Mouse (Mus musculus) hindbrain, embryonic 14.5 days (tissue): Measurements from ENCODE around the gene Hbp1. TPM values are rescaled to one million over a fixed set of nuclear protein-coding genes. Genes with fewer than 3 reads are reported as not detected.

ENCODE experiments used
- ATAC-seq: fragments of 200-750 bp; cut with Nextera tagmentation; 2 replicates; pipeline ENCODE4 v1.8.0; 2017; ENCODE audit warnings: moderate number of reproducible peaks, mild to moderate bottlenecking, moderate TSS enrichment, moderate library complexity; ENCODE audit not compliant: low FRiP score
- DNase-seq: peaks from one replicate; pipeline ENCODE4 v3.0.0-alpha.2; 2015; ENCODE audit warnings: low spot score
- H3K27ac ChIP-seq: fragments of 300-500 bp; sonication (generic); 2 replicates; pipeline ENCODE4 v1.5.1; 2014; ENCODE audit warnings: mild to moderate bottlenecking, moderate library complexity
- H3K27me3 ChIP-seq: fragments of 300-500 bp; sonication (generic); 2 replicates; pipeline ENCODE4 v1.6.1; 2014; ENCODE audit warnings: mild to moderate bottlenecking, low read length, mixed read lengths; ENCODE audit not compliant: control insufficient read depth, insufficient read depth
- H3K36me3 ChIP-seq: fragments of 300-500 bp; sonication (generic); replicated peaks from 2 replicates; pipeline ENCODE4 v1.6.1; 2014; ENCODE audit not compliant: control insufficient read depth, insufficient read depth
- H3K4me1 ChIP-seq: fragments of 300-500 bp; sonication (generic); replicated peaks from 2 replicates; pipeline ENCODE4 v1.6.1; 2014; ENCODE audit warnings: antibody characterized with exemption, low read length, mixed read lengths; ENCODE audit not compliant: control insufficient read depth, insufficient read depth
- H3K4me2 ChIP-seq: fragments of 300-500 bp; sonication (generic); replicated peaks from 2 replicates; pipeline ENCODE4 v1.6.1; 2014; ENCODE audit warnings: mild to moderate bottlenecking, moderate library complexity
- H3K4me3 ChIP-seq: fragments of 300-500 bp; sonication (generic); replicated peaks from 2 replicates; pipeline ENCODE4 v1.5.1; 2014; ENCODE audit warnings: mild to moderate bottlenecking, low read length
- H3K9ac ChIP-seq: fragments of 300-500 bp; sonication (generic); 2 replicates; pipeline ENCODE4 v1.6.1; 2014
- H3K9me3 ChIP-seq: fragments of 300-500 bp; sonication (generic); 2 replicates; pipeline ENCODE4 v1.6.1; 2016; ENCODE audit warnings: low read length; ENCODE audit not compliant: control insufficient read depth
- WGBS: fragments of 180-500 bp; shearing (Covaris S2); extraction: QIAGEN DNeasy Blood & Tissue Kit; methylation state at CpG from one replicate; pipeline ENCODE4 v1.1.7; 2014; 5-methylcytosine and 5-hydroxymethylcytosine counted together
- polyA plus RNA-seq: library from polyadenylated mRNA; unstranded; fragments of >200 nt; fragmentation: Nextera tagmentation; extraction: Ambion mirVana; gene quantifications from 2 replicates; pipeline ENCODE4 v1.2.1, GENCODE M21; 2014

Gene Hbp1
- 49.0 and 51.5 TPM in 2 replicates for polyA plus RNA-seq

DNA sequence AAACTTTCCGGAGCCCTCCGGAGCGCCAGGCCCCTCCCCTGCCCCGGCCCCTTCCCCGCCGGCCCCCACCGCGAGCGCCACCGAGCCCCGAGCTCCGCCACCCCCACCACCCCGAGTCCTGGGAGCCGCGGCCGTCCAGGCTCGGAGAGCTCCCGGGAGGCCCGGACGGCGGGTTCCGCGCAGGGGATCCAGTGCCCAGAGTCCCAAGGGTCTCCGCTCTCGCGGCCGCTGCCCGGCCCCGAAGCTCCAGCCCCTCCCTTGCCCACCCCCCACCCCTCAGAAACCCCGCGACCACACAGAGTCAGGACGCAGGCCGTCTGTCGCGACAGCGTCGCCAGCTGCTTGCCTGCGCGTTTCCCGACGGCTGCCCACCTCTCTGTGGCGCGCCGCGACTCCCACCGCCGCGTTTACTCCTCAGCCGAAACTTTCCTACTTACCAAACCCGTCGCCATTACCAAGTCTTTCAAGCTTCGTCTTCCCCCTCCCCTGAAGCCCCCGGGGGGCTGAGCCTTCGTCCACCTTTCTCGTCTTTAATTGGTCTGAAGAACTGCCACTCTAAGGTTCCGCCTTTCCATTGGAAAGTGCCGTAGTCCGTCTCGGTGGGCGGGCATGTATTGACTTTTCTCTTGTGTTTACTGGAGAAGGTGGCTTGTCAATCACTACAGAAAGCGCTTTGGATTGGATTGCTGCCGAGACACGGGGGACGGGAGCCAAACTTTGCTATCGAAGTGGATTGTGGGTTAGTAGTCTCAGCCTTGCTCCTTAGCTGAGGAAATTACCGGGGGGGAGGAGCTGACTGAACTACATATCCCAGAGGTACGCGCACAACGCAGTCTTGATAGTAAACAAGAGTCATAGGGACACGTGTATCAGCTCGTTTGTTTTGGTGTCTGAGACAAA, at the start of gene Hbp1:
TSS of gene Hbp1 (minus strand) at position 777 of the 900 bp plus-strand sequence.
- H3K9ac ChIP-seq = peak within 1 kb of the TSS; percentile 83
- DNase-seq = peak; percentile 100
- no peaks in the 10 kb centered on the region for H3K9me3 ChIP-seq
- H3K36me3 ChIP-seq = no peaks in the 10 kb centered on the region
- peak; percentile 97 for ATAC-seq
- H3K4me1 ChIP-seq = peaks cover 10% of the 10 kb centered on the region; the same call in 1 of the 2 replicates
- H3K27ac ChIP-seq = peak within 1 kb of the TSS; percentile 97
- WGBS = under 1% methylated on average over 58 of the region's 71 CpGs
- H3K27me3 ChIP-seq = no peaks in the 10 kb centered on the region
- H3K4me3 ChIP-seq = peak within 1 kb of the TSS; percentile 95
- H3K4me2 ChIP-seq = peak within 1 kb of the TSS; percentile 60

DNA sequence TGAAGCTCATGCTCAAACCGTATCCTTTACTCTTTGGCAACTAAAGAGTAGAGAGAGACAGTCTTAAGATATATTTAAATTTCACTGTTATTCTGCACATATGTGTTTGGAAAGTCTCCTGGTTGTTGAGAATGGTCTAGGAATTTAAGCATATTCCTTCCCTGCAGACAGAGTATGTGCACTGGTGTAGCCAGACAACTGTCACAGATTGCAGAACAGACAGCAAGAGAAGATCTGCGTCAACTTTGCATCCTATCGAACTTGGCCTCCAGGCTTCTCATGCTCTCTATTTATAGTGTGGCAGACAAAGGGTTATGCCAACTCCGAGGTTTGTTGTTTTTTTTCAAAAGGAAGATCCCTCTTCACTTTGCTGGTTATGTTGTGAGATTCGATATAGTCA, 48.4 kb upstream of the Hbp1 start:
- H3K4me3 ChIP-seq = no peak overlapping the region
- H3K9ac ChIP-seq = no peak overlapping the region
- no peaks in the 10 kb centered on the region for H3K36me3 ChIP-seq
- H3K4me2 ChIP-seq = no peak overlapping the region
- no peak overlapping the region for H3K27ac ChIP-seq
- no peak for DNase-seq
- H3K9me3 ChIP-seq = no peaks in the 10 kb centered on the region
- 85% methylated on average over 5 of the region's 5 CpGs for WGBS
- ATAC-seq = no peak
- H3K27me3 ChIP-seq = no peaks in the 10 kb centered on the region
- H3K4me1 ChIP-seq = no peaks in the 10 kb centered on the region

DNA sequence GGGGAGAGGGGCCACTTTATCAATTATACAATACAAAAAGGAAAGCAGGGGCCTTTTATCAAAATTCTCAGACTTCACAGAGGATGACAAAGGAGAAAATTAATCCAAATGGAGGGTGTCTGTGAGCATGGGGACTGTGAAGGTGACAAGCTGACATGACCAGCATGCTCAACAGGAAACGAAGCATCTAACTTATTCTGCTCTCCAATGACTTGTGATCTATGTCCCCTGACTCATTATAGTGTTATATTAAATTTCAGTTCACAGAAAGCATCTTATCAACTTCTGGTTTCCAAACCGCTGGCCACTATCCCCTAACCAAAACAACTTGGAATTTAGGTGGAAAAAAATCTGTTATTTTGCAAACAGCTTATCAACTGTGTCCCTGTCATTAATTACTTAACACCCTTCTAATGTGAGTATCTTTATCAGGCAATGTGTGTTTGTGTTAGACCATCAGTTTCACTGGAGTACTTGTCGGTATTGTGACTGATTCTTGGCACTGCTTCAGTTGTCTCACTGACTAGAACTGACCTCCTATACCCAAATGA, 47.1 kb upstream of the Hbp1 start:
- 69% methylated on average over 3 of the region's 3 CpGs for WGBS
- H3K36me3 ChIP-seq = 0 out of 2 replicates have a peak, but pooled peaks cover 4% of the 10 kb centered on the region

DNA sequence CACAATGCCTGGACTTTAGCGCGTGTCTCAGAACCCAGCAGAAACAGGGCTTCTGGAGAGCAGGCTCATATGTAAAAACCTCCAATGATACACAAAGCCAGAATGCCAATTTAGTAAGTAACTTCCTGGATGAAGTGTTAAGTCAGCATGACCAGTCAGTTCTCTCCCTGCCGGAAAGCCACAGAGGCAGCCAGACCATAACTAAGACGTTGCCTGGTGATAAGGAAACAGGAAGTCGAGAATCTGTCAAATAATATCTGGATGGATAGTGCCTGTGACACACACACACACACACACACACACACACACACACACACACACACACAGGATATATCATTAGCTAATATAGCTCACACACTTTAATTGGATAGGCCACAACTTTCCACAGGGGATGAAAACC, 46.5 kb upstream of the Hbp1 start:
- Histone ChIP-seq H3K27ac (no peak overlapping the region), H3K4me1 (no peaks in the 10 kb centered on the region), H3K9me3 (no peaks in the 10 kb centered on the region), H3K4me2 (no peak overlapping the region), H3K36me3 (0 out of 2 replicates have a peak, but pooled peaks cover 5% of the 10 kb centered on the region), H3K4me3 (no peak overlapping the region), H3K27me3 (no peaks in the 10 kb centered on the region), H3K9ac (no peak overlapping the region)
- 69% methylated on average over 5 of the region's 5 CpGs for WGBS
- ATAC-seq (no peak), DNase-seq (no peak)

More for the DNA sequence above, 47.1 kb upstream of the Hbp1 start:
- H3K9me3 ChIP-seq = no peaks in the 10 kb centered on the region
- H3K4me3 ChIP-seq = no peak overlapping the region
- no peak overlapping the region for H3K27ac ChIP-seq
- H3K9ac ChIP-seq = no peak overlapping the region
- no peak overlapping the region for H3K4me2 ChIP-seq
- no peak for DNase-seq
- no peaks in the 10 kb centered on the region for H3K4me1 ChIP-seq
- H3K27me3 ChIP-seq = no peaks in the 10 kb centered on the region
- no peak for ATAC-seq

DNA sequence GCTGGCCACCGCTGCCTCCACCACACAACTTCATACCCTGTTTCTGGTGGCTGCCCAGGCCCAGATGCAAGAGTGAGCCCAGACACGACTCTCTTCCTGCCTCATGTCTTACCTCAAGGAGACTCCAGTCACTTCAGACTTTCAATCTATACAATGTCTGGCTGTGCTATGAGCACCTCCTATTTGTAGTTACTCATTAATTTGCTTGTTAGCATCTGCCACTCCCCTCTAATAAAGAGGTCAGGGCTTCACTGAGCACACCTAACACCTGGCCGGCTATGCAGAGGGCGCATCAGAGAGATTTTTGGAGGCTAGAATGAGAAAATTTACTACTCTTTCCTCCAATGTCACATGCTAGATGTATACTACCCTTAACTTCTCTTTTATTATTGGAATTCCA, 40.2 kb upstream of the Hbp1 start:
- ATAC-seq (no peak), DNase-seq (no peak)
- H3K4me3 ChIP-seq = no peak overlapping the region
- H3K36me3 ChIP-seq = 0 out of 2 replicates have a peak, but pooled peaks cover 10% of the 10 kb centered on the region
- H3K9ac ChIP-seq = no peak overlapping the region
- no peaks in the 10 kb centered on the region for H3K27me3 ChIP-seq
- 92% methylated on average over 4 of the region's 4 CpGs for WGBS
- no peak overlapping the region for H3K27ac ChIP-seq
- H3K9me3 ChIP-seq = no peaks in the 10 kb centered on the region
- H3K4me2 ChIP-seq = no peak overlapping the region
- H3K4me1 ChIP-seq = no peaks in the 10 kb centered on the region

DNA sequence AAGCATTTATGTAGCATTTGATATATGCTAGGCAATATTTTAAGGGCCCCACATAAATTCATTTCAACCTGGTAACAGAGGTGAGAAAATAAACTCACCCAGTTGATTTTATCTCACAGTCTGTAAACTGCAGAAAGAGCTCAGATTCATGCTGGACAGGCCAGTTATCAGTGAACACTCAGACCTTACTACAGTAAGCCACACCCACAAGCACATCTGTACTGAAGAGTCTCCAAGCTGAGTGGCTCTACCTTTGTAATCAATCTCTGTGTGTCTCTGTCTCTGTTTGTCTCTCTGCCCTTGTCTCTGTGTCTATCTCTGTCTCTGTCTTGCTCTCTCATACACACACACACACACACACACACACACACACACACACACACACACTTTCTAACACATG, 39.4 kb upstream of the Hbp1 start:
- no peak overlapping the region for H3K4me3 ChIP-seq
- H3K27ac ChIP-seq = no peak overlapping the region
- 0 out of 2 replicates have a peak, but pooled peaks cover 10% of the 10 kb centered on the region for H3K36me3 ChIP-seq
- no peaks in the 10 kb centered on the region for H3K27me3 ChIP-seq
- no peak overlapping the region for H3K4me2 ChIP-seq
- no peak for ATAC-seq
- no peak overlapping the region for H3K9ac ChIP-seq
- DNase-seq = no peak
- no peaks in the 10 kb centered on the region for H3K9me3 ChIP-seq
- H3K4me1 ChIP-seq = no peaks in the 10 kb centered on the region

DNA sequence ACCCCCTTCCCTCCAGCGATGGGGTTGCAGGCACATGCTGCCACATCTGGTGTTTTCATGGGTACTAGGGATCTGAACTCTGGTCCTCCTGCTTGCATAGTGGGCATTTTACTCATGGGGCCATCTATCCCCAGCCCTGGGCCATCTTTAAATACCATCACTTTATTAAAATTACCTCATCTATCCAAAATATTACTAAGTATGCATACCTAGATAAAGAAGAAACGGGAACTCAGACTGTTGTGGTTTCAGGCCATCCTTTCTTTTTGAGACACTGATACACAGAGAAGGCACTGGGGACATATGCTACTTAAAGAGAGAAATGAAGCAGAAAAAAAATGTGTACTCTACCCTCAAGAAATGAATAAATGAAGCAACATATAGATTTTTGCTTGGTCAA, 36.1 kb upstream of the Hbp1 start:
- 90% methylated on average over 2 of the region's 2 CpGs for WGBS
- Histone ChIP-seq H3K9ac (no peak overlapping the region), H3K9me3 (no peaks in the 10 kb centered on the region), H3K4me2 (no peak overlapping the region), H3K27ac (no peak overlapping the region), H3K36me3 (0 out of 2 replicates have a peak, but pooled peaks cover 5% of the 10 kb centered on the region), H3K27me3 (no peaks in the 10 kb centered on the region), H3K4me3 (no peak overlapping the region), H3K4me1 (peaks cover 14% of the 10 kb centered on the region; the same call in 1 of the 2 replicates)
- DNase-seq (no peak), ATAC-seq (no peak)

DNA sequence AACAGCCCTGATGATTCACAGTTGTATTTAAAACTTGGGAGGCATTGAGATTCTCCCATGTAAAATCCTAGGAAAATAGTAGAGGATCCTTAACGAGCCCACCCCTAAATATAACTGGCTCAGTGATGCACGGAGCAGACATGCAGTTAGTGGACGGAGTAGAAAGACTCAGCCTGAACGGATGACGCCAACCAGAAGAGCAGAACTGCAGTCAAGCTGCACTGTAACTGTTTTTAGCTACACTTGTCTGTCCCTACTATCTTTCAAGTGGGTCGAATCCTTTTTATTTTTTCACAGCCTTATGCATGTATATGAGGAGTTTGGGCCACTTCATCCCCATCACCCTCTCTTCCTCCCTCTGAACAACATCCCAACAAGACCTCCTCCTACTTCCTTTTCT, 35.4 kb upstream of the Hbp1 start:
- DNase-seq (no peak), ATAC-seq (no peak)
- Histone ChIP-seq H3K27me3 (no peaks in the 10 kb centered on the region), H3K4me2 (no peak overlapping the region), H3K36me3 (0 out of 2 replicates have a peak, but pooled peaks cover 5% of the 10 kb centered on the region), H3K27ac (no peak overlapping the region), H3K4me3 (no peak overlapping the region), H3K9ac (no peak overlapping the region), H3K9me3 (no peaks in the 10 kb centered on the region), H3K4me1 (peaks cover 14% of the 10 kb centered on the region; the same call in 1 of the 2 replicates)
- WGBS = 94% methylated on average over 6 of the region's 6 CpGs

DNA sequence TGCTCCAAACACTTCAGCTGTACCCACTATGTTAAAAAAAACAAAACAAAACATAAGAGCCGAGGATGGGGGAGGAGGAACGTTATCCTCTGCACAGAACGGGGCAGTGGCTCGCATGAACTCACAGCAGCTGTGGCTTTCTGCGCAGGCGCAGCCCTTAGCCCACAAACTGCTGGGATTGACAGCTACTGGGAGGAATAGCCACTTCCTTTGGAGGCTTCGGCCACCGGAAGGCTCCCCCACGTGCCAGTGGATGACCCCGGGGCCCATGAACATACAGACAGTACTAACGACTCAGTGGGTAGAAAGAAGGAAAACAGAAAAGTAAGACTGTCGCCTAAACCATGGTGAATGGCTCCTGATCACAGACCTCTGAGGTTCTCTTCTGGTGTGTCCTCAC, 34.3 kb upstream of the Hbp1 start:
- Histone ChIP-seq H3K27me3 (no peaks in the 10 kb centered on the region), H3K36me3 (0 out of 2 replicates have a peak, but pooled peaks cover 5% of the 10 kb centered on the region), H3K4me2 (no peak overlapping the region), H3K4me3 (no peak overlapping the region), H3K9ac (no peak overlapping the region), H3K9me3 (no peaks in the 10 kb centered on the region), H3K27ac (no peak overlapping the region), H3K4me1 (peaks cover 14% of the 10 kb centered on the region; the same call in 1 of the 2 replicates)
- ATAC-seq (no peak), DNase-seq (no peak)
- WGBS = 69% methylated on average over 12 of the region's 12 CpGs
